Mouse (Mus musculus) spleen, embryonic (tissue): ENCODE results near the gene Gjb4.

ENCODE experiments used
- CTCF ChIA-PET: fragments of 350-600 bp; sonication (Branson Sonifier 250); formaldehyde crosslinking; loops from one replicate; lab custom pipeline; 2022; lab: Charles Lee

Gene Gjb4

GRCm38 (mm10) chr4:127349560-127350300 lies 4.2 kb downstream of the Gjb4 start:
- CTCF ChIA-PET: no interaction called here

- CTCF ChIA-PET: no interaction called here
Observed at GRCm38 (mm10) chr4:127345000-127345399, 8.9 kb downstream of the Gjb4 start.

GRCm38 (mm10) chr4:127341372-127341771 lies 12.5 kb downstream of the Gjb4 start:
- CTCF ChIA-PET: no interaction called here

- CTCF ChIA-PET: no interaction called here
Observed at GRCm38 (mm10) chr4:127337668-127338067, 16.2 kb downstream of the Gjb4 start.

GRCm38 (mm10) chr4:127334870-127335504 lies 18.9 kb downstream of the Gjb4 start:
- CTCF ChIA-PET: no interaction called here

GRCm38 (mm10) chr4:127331171-127331570 lies 22.7 kb downstream of the Gjb4 start:
- CTCF ChIA-PET: no interaction called here

- CTCF ChIA-PET: no interaction called here
Observed at GRCm38 (mm10) chr4:127330181-127331100, 23.4 kb downstream of the Gjb4 start, which contains the start of gene Gjb3. TSS of gene Gjb3 (minus strand) at chr4:127330844.

- CTCF ChIA-PET: no interaction called here
Observed at GRCm38 (mm10) chr4:127329751-127330150, 24.1 kb downstream of the Gjb4 start.

GRCm38 (mm10) chr4:127329046-127329445 lies 24.8 kb downstream of the Gjb4 start:
- CTCF ChIA-PET: no interaction called here

- CTCF ChIA-PET: no interaction called here
Observed at GRCm38 (mm10) chr4:127328378-127328777, 25.5 kb downstream of the Gjb4 start.

- CTCF ChIA-PET: no interaction called here
Observed at GRCm38 (mm10) chr4:127327749-127328148, 26.1 kb downstream of the Gjb4 start.

- CTCF ChIA-PET: no interaction called here
Observed at GRCm38 (mm10) chr4:127327258-127327657, 26.6 kb downstream of the Gjb4 start.

- CTCF ChIA-PET: no interaction called here
Observed at GRCm38 (mm10) chr4:127325276-127325675, 28.6 kb downstream of the Gjb4 start.

GRCm38 (mm10) chr4:127324759-127325158 lies 29.1 kb downstream of the Gjb4 start:
- CTCF ChIA-PET: no interaction called here

GRCm38 (mm10) chr4:127324296-127324695 lies 29.6 kb downstream of the Gjb4 start:
- CTCF ChIA-PET: no interaction called here

GRCm38 (mm10) chr4:127323651-127324050 lies 30.2 kb downstream of the Gjb4 start:
- CTCF ChIA-PET: no interaction called here

- CTCF ChIA-PET: no interaction called here
Observed at GRCm38 (mm10) chr4:127319613-127320012, 34.3 kb downstream of the Gjb4 start.

GRCm38 (mm10) chr4:127317143-127317542 lies 36.7 kb downstream of the Gjb4 start:
- CTCF ChIA-PET: no interaction called here

- CTCF ChIA-PET: no interaction called here
Observed at GRCm38 (mm10) chr4:127315753-127316152, 38.1 kb downstream of the Gjb4 start.

GRCm38 (mm10) chr4:127314585-127314984 lies 39.3 kb downstream of the Gjb4 start:
- CTCF ChIA-PET: no interaction called here

GRCm38 (mm10) chr4:127313861-127314260 lies 40.0 kb downstream of the Gjb4 start, which contains the start of gene Gja4:
TSS of gene Gja4 (minus strand) at chr4:127314039.
- CTCF ChIA-PET: no interaction called here

GRCm38 (mm10) chr4:127312349-127312748 lies 41.5 kb downstream of the Gjb4 start:
- CTCF ChIA-PET: no interaction called here
